Mouse (Mus musculus): ENCODE results near the gene Hectd4.

- peak; percentile 78 for TF ChIP-seq CTCF (IDR thresholded peaks at IDR 0.05; ENCODE audit: control insufficient read depth, insufficient read depth, low read length)
- no peak for TF ChIP-seq POLR2A (IDR thresholded peaks at IDR 0.05; ENCODE audit: borderline replicate concordance, control insufficient read depth, low read depth, low read length)
These were observed 46.8 kb downstream of the Hectd4 start for GRCm38 (mm10) chr5:121266741-121267382.
